Mouse (Mus musculus) liver, postnatal 0 days (tissue): ENCODE measurements around the gene C87499.

Experiments used
- CTCF ChIP-seq: sonication (generic); IDR thresholded peaks from 2 replicates; pipeline ENCODE4 v1.5.1; 2016; ENCODE audit warnings: antibody characterized with exemption, low read depth
- EP300 ChIP-seq: IDR thresholded peaks from 2 replicates; pipeline ENCODE4 v1.6.1; 2016; ENCODE audit warnings: antibody characterized with exemption, low read depth, mild to moderate bottlenecking

- TF ChIP-seq CTCF = no peak
- no peak for TF ChIP-seq EP300
Observed at GRCm38 (mm10) chr4:88655461-88655860, 21.2 kb upstream of the C87499 start.
